Mouse (Mus musculus) spleen, adult 2 months (tissue): ENCODE measurements around the gene Sod1.

Source experiments
- CTCF ChIP-seq: fragments of 200-500 bp; IDR thresholded peaks from 2 replicates; pipeline ENCODE4 v1.5.1; 2011; ENCODE audit warnings: mild to moderate bottlenecking, inconsistent platforms; ENCODE audit not compliant: insufficient read depth, insufficient read length, insufficient replicate concordance; ENCODE audit errors: extremely low read depth
- POLR2A ChIP-seq: fragments of 200-500 bp; IDR thresholded peaks from 2 replicates; pipeline ENCODE4 v1.6.1; 2011; ENCODE audit warnings: low read depth, low read length, inconsistent platforms

DNA sequence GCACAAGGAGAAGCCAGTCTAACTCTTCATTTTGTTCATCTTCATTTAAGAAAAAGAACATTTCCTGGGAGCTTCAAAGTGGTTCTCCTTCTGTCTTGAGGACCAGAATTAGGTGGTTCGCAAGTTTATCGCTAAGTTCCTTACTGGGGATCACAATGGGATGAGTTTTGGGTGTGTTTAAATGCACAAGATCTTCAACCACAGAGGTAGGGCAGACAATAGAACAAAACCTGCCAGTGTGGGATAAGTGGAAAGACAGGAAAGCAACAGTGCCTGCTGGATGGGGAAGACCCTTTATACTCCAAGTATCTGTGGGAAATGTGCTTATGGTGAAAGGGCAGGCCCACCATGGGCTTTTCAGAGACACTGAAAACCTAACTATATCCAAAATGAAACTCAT, 15.7 kb upstream of the Sod1 start:
- TF ChIP-seq POLR2A (no peak), CTCF (no peak)
